Mouse (Mus musculus) lung, postnatal 10 days (tissue): ENCODE data around the gene Ptpra.
"Not testable (repeated sequence)": the region's sequence is repeated elsewhere in the genome, so short reads cannot be mapped to it uniquely, and the experiment has no call there.

Source experiments
- DNase-seq: peaks from one replicate; pipeline ENCODE4 v3.0.0; 2021

Ptpra gene

GRCm38 (mm10) chr2:130491587-130491986, 41.5 kb downstream of the Ptpra start:
- DNase-seq: peak; percentile 64

- DNase-seq: not testable (repeated sequence)
Observed at GRCm38 (mm10) chr2:130495114-130495513, 45.0 kb downstream of the Ptpra start.

GRCm38 (mm10) chr2:130496037-130496436, 46.0 kb downstream of the Ptpra start:
- DNase-seq: peak; percentile 28

DNA sequence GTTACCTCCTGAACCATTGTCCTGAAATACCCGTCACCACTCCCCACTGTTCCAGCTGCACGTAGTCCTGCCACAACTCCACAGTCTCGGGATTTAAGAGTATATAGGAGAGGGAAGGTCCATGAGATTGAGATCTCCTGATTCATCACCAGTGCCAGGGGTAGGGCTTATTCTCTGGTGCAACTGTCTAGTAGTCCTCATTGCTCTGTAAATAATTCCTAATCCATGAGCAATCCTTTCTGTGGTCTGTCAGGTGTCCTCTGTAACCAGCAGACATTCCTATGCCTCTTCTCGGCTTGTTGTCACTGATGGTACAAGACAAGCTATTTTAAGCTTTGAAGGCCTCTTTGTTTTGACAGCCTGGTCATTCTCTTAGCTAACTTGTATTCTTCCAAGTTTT, 46.9 kb downstream of the Ptpra start:
- no peak for DNase-seq

- DNase-seq: peak; percentile 41
Observed at GRCm38 (mm10) chr2:130499546-130499945, 49.5 kb downstream of the Ptpra start.

DNA sequence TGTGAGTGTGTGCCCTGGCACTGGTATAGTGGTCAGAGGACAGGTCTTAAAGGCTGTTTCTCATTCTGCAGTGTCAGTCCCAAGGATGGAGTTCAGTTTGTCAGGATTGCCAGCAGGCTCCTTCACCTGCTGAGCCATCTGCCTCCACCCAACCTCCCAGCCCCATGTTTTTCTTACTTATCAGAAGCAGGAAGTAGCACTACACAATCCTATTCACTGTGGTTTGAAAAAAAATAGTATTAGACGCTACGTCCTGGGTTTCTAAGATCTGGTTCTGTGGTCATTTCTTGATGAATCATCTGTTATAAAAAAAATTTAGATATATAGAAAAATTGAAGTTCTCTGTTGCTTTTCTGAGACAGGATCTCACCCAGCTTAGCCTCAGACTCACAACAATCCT, 51.5 kb downstream of the Ptpra start:
- DNase-seq: no peak

- DNase-seq: not testable (repeated sequence)
Observed at GRCm38 (mm10) chr2:130511616-130512015, 61.5 kb downstream of the Ptpra start.

GRCm38 (mm10) chr2:130513907-130514306, 63.8 kb downstream of the Ptpra start:
- no peak for DNase-seq

GRCm38 (mm10) chr2:130515791-130516190, 65.7 kb downstream of the Ptpra start:
- no peak for DNase-seq

DNA sequence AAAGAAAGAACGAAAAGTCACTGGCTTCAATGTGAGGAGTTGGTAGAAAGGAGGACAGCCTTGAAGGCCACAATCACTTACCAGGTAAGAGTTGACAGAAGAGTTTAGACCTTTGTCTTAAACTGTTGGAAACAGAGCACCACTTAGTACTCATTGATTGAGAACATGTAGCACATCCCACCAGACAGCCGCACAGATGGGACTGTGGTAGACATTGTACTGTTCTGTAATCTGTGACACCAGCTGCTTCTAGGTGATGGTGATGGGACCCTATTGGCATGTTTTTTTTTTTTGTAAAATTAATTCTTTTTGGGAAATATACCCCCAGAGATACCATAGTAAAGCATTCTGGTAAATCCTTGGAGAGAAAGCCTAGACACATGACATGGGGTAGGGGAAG, 71.8 kb downstream of the Ptpra start:
- DNase-seq: no peak

- not testable (repeated sequence) for DNase-seq
Observed at GRCm38 (mm10) chr2:130525480-130525879, 75.4 kb downstream of the Ptpra start.

DNA sequence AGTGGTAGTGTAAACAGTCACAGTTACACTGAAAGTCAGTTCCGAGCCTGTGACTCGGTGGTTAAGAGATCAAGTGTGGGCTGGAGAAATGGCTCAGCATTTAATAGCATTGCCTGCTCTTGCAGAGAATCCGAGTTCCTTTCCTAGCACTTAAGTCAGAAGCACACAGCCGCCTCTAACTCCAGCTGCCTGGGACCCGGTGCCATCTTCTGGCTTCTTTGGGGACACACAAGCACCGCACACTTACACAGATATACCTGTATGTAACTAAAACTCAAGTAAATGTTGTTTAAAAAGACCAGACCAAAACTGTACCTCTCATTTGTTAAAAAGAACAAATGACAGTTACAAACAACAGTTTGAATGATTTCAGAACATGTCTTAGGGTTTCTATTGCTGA, 78.4 kb downstream of the Ptpra start:
- DNase-seq: no peak

DNA sequence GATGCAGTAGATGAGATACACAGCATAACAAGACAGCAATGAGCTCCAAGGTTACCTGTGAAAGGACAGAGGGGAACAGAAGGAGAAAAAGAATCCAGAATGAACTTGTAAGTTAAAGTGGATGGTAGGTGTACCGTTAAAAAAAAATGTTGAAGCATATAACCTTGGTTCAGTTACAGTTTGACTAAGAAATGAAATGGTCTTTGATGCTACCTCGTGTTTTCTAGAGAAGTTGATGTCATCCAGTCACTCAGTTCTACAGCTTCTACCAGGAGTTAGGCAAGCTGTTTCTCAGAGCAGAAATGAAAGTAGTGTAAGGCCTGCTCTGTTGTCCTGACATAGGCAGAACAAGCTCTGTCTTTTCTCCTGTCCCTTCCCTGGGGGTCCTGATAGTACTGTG, 79.2 kb downstream of the Ptpra start:
- no peak for DNase-seq

DNA sequence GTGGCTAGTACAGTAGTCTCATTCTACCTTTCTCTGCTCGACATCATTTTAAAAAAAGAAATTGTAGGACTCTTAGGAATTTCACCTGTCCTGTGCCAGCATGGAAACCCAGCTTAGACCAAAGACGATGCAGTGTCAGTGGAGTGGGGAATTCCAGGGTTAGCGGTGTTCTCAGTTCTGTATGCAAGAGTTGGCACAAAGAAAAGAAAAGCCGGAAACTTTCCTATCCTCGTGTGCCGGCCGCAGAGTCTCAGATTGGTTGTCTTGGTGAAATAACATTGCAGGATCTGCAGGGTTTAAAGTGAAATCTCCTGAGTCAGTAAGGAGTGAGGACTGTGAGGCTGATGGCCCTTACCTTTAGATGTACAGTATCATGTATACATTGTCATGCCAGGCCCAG, 79.8 kb downstream of the Ptpra start:
- DNase-seq: no peak

DNA sequence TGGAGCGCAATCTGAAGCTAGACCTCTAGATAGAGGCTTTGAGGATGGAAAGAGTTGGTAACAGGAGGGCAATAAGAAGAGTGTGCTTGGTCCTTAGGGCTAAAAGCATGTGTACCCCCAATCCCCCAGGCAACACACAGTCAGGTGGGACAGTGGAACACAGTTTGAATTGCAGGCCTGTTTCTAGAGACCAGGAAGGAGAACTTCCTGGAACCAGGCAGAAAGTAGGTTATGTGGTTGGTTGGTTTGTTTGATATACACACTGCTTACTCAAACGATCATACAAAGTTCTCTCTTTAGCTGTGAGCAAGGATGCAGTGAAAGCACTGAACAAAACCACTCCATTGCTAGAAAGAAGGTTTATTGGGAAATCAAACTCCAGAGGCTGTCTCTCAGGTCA, 82.1 kb downstream of the Ptpra start:
- no peak for DNase-seq

DNA sequence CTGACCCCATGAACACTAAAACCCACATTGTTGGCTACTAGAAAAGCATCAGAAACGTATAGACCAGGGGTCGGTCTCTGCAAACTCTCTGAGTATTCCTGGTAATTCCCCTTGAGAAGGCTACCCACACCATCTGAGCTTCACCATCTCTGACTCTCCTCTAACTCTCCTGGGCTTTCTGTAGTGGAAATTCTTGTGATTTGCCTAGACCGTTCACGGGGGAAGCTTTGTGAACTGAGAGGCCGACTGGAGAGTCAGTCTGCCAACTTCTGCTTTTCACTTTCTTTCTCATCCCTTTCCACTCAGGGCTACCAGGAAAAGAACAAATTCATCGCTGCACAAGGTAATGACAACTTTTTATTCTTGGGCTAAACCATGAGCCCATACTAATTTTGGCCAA, 84.9 kb downstream of the Ptpra start:
- DNase-seq: no peak

DNA sequence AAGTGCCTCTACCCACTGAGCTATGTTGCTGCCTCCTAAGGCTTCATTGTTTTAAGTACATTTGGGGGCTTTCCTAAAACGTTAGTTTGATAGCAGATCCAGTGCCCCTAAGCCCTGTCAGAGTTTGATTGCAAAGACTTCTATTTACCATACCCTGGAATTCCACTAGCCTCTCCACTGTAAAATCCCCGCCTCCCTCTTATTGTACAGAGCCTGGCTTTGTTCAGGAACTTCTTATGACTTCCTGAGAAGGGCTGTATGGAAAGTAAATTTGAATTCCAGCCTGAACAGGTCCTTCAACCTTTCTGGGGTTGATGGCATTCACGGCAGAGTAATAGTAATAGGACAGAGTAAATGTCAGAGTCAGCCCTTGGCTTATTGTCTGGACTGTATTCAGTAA, 86.8 kb downstream of the Ptpra start:
- no peak for DNase-seq

- no peak for DNase-seq
Observed at GRCm38 (mm10) chr2:130538876-130539546, 88.9 kb downstream of the Ptpra start.

DNA sequence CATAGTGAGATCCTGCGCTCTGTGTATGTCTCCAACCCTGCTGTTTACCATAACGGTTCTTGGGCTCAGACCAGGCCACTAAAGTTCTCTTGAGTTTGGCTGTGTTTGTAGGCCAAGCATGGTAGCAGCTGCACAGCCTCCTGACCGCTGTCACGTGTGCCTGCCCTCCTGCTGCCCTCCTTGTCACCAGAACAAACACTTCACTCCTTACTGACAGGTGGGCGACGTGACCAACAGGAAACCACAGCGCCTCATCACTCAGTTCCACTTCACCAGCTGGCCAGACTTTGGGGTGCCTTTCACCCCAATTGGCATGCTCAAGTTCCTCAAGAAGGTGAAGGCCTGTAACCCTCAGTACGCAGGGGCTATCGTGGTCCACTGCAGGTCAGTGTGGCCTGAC, 90.2 kb downstream of the Ptpra start:
- DNase-seq: no peak

GRCm38 (mm10) chr2:130546957-130547356, 96.9 kb downstream of the Ptpra start:
- DNase-seq: no peak

- no peak for DNase-seq
Observed at GRCm38 (mm10) chr2:130554841-130555240, 104.8 kb downstream of the Ptpra start.

- DNase-seq: no peak
Observed at GRCm38 (mm10) chr2:130556292-130556691, 106.2 kb downstream of the Ptpra start.

DNA sequence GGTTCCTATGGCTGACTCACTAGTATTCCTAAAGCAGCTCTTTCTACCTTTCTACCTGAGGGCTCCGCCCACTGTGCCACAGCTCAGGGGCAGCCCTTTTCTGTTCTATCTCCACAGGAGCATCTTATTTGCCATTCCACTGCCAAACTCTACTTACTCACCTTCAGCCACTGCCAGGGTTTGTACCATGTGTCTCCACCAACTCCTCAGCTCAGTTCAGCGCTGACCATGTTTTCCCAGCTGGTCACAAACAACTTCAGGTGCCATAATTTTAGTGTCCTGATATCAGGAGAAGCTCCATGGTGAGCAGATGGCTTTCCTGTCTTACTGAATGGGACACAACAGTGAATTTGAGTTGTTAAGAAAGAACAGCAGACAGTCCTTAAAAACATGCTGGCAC, 107.4 kb downstream of the Ptpra start:
- no peak for DNase-seq

DNA sequence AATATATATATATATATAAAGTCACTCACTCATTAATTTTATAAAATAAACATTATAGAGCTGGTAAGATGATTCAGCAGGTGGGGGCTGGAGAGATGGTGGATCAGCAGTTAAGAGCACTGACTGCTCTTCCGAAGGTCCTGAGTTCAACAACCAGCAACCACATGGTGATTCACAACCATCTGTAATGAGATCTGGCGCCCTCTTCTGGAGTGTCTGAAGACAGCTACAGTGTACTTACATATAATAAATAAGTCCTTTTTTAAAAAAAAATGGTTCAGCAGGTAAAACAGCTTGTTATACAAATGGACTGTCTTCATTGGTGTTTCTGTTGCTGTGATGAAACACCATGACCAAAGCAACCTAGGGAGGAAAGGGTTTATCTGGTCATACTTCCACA, 107.9 kb downstream of the Ptpra start:
- no peak for DNase-seq
